Mouse (Mus musculus) cerebellum, postnatal 4 days (tissue): ENCODE results near the gene Prpf18.
"Not testable (repeated sequence)": the region's sequence is repeated elsewhere in the genome, so short reads cannot be mapped to it uniquely, and the experiment has no call there.

Experiments used
- DNase-seq, 2 experiments: peaks; one replicate each; pipeline ENCODE4 v3.0.0; 2022; ENCODE audit warnings: low spot score in 2 of 2, mixed read lengths in 1 of 2

Gene Prpf18

GRCm38 (mm10) chr2:4614276-4614929, 37.5 kb downstream of the Prpf18 start:
- not testable (repeated sequence) for DNase-seq

- no peak for DNase-seq
Measured at GRCm38 (mm10) chr2:4611704-4612103, 40.2 kb downstream of the Prpf18 start.

- no peak for DNase-seq
Measured at GRCm38 (mm10) chr2:4611295-4611694, 40.6 kb downstream of the Prpf18 start.

DNA sequence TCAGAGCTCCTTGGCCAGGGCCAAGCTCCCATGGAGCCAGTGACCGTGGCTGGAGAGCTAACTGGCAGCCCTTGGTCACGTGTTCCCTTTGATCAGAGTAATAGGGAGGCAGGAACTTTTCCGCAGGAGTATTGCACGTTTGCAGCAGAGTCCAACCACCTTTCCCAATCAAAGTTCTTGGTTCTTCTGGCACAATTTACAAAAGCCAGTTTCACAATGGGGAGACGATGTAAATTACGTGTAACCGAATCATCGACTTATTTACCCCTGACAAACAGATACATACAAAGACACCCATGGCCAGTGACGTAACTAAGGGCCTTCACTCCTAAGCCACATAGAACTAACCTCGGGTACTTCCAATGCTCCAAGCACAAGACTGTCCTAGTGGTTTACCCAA, 42.5 kb downstream of the Prpf18 start:
- DNase-seq, result no peak

GRCm38 (mm10) chr2:4608253-4608652, 43.7 kb downstream of the Prpf18 start:
- no peak for DNase-seq

DNA sequence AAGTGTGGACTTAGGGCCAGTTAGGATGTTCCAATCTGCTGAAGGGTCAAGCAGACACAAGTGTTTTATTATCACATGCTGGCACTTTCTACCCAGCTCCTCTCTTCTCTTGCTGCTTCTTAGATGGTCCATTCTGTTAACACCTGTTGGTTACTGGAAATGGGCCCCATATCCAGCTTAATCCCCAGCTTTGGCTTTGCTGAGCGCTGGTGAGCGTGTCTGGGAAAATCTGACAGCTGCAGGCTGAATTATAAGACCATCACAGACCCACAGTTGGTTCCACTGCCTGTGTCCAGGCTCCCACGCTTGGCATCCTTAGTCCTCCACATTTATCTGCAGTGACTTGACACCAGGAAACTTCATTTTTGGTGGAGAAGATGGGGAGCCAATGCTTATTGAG, 45.4 kb downstream of the Prpf18 start:
- DNase-seq, result no peak

GRCm38 (mm10) chr2:4603361-4603945, 48.5 kb downstream of the Prpf18 start:
- no peak for DNase-seq

DNA sequence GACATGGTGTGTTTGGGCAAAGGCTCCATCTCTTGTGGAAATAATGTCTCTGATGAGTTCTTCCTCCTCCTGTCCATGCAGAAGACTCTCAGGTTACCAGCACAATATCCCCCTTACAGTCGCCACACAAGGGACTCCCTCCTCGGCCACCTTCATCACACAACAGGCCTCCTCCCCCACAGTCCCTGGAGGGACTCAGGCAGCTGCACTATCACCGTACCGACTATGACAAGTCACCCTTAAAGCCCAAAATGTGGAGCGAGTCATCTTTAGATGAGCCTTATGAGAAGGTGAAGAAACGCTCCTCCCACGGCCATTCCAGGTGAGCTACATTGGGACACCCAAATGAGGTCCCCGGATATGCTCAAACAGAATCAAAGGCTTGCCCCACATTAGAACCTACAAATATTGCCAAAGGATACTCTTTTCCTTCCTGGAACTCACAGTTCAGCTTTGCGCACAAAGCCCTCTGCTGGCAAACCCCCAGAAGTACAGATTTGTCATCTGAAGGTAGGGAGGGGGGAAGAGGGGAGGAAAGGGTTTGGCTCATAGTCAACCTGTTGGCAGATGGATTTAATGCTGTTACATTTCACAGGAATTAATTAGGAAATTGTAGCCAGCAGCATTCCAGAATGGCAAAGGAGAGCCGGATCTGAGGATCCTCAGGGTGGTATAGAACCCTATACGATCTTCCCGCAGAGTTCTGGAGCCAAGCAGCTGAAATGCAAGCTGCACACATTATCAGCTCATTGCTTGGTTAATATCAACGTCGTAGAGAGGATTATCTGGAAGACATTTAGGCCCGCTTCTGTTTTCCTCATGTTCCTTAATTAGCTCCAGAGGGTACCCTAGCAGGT, 50.7 kb downstream of the Prpf18 start:
- peak; percentile 43 to 76 for DNase-seq

- DNase-seq, result no peak
Measured at GRCm38 (mm10) chr2:4596992-4597391, 54.9 kb downstream of the Prpf18 start.

- DNase-seq, result no peak
Measured at GRCm38 (mm10) chr2:4593878-4594387, 58.0 kb downstream of the Prpf18 start.

DNA sequence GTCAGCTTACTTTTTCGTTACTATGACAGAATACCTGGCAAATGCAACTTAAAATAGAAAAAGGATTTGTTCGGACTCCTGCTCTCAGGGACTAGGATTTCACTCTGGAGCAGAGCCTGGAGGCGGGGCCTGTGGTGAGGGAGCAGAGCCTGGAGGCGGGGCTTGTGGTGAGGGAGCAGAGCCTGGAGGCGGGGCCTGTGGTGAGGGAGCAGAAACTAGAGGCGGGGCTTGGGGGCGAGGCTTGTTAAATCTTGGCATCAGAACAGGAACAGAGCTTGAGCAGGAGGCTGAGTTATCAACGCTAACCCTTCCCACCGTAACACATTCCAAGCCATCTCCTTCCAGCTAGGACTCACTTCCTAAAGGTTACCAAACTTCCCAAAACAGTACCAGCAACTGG, 58.5 kb downstream of the Prpf18 start:
- DNase-seq, result peak in 1 of 2 experiments; percentile 25

GRCm38 (mm10) chr2:4592666-4593065, 59.2 kb downstream of the Prpf18 start:
- DNase-seq, result no peak

DNA sequence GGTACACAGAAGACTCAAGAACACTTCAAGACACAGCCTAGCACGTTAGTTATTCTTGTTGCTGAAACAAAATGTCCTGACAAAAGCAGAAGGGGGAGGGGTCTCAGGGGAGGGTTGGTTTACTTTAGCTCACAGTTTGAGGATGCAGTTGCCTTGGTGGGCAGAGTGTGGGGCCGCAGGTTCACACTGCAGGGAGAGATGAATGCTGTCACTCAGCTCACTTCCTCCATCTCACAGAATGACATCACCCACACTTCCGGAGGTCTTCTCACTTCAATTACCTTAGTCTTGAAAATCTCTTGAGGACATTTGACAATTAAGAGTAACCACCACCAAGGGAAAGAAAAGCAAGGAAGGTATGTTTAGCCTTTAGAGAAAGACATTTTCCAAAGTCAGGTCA, 60.3 kb downstream of the Prpf18 start:
- no peak for DNase-seq

- no peak for DNase-seq
Measured at GRCm38 (mm10) chr2:4587685-4588409, 64.1 kb downstream of the Prpf18 start.

GRCm38 (mm10) chr2:4586245-4586644, 65.7 kb downstream of the Prpf18 start:
- no peak for DNase-seq

GRCm38 (mm10) chr2:4584252-4584651, 67.7 kb downstream of the Prpf18 start:
- DNase-seq, result no peak

- DNase-seq, result no peak
Measured at GRCm38 (mm10) chr2:4582930-4583329, 69.0 kb downstream of the Prpf18 start.

- DNase-seq, result no peak
Measured at GRCm38 (mm10) chr2:4580666-4581065, 71.2 kb downstream of the Prpf18 start.

DNA sequence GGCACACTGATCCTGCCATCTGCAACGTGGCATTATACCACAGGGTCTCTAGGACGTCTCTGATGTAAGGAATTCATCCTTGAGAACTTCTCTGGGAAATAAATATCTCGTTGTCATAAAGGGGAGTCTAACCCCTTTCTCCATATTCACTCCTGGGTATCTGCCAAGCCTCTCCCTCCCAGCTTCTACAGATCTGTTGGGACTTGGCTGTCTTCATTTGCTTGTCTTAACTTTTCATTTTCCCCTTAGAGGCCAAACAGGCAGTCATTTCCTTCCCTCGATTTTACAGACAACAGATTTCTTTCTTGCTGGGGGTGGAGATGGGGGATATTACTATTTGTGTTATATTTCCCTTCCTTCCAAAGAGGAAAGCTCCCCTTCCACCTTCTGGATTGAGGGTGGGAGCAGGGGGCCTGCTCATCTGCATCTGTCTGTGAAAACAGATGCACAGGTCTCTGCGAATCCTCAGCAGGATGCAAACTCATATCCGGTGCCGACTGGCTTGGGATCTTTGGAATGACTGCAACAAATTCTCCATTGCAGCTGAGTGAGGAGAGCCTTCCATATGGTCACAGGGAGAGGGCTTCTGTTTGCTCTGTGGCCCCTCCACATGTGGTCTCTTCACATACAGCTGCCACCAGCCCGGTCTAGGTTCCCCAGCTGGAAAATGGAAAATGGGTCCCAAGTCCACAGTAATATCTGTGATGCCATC, 72.4 kb downstream of the Prpf18 start:
- DNase-seq, result no peak

DNA sequence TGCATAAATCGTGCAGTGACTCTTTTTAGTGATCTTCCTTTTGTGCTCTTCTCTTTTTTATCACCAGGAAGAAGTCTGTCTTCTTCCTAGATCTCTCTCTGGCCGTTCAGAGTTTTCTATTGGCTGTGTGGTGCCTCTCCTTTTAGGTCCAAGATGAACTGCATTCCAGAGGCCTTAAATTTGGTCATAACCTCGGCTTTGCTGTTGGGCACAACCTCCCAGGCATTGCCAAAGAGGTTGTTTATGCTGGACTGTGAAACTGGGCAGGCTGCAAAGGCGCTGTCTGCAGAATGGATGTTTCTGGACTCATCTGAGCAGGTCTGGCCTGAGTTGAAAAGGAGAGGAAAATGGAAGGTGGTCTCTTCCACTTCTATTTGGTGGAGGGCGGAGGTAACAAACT, 73.6 kb downstream of the Prpf18 start:
- DNase-seq, result no peak

DNA sequence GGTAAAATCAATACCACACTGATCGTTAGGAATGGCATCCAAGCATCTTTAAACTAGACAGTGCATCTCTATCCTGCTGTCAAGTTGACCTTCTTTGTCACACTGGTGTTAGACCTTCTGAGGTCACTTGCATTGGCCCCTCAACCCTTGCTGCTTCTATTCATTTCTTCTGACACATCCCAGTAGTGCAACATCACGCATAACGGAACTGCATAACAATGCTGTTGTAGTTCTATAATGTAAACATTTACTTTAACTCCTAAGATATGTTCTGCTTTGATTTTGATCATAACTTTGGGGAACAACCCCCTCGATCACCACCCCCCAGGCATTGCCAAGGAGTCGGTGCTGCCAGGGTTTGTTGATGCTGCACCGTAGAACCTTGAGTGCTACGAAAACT, 75.9 kb downstream of the Prpf18 start:
- no peak for DNase-seq
